Mouse (Mus musculus) neural tube, embryonic 10.5 days (tissue): ENCODE data around the gene Vps13a.
A peak's percentile ranks its signal among the peaks of the same experiment; 100 is the strongest.
"Not testable (repeated sequence)": the region's sequence is repeated elsewhere in the genome, so short reads cannot be mapped to it uniquely, and the experiment has no call there.

ENCODE experiments used
- DNase-seq: peaks from one replicate; pipeline ENCODE4 v3.0.0-alpha.2; 2017; ENCODE audit warnings: low spot score; ENCODE audit errors: extremely low spot score

Gene Vps13a

DNA sequence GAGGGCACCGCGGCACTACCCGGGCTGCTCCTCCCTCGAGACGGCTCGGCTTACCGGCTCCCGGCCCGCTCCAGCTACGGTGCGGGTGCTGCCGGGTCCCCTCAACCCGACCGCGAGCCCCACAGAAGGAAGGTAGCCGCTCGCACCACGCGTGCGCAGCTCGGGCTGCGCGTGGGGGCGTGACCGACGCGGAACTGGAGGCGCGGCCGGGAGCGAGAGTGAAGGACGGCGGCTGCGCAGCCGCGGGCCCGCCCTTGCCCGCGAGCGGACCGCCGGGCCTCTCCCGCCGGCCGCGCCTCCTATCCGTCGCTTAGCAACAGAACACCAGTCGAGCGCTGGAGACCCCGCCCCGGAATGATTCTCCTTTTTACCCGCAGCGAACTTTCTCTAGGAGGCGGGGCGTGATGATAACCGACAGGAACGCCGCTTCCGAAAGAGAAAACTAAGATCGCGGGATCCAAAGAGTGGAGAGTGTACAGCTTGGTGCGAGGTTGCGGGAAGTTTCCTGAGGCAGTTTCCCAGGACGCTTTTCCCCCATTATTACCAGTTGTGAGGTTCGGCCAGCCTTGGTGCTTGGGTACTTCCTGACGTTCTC is at the start of gene Vps13a:
Gene Vps13a, minus strand, starts transcription at position 144 of the 595 bp plus-strand sequence.
- DNase-seq = peak; percentile 90

DNA sequence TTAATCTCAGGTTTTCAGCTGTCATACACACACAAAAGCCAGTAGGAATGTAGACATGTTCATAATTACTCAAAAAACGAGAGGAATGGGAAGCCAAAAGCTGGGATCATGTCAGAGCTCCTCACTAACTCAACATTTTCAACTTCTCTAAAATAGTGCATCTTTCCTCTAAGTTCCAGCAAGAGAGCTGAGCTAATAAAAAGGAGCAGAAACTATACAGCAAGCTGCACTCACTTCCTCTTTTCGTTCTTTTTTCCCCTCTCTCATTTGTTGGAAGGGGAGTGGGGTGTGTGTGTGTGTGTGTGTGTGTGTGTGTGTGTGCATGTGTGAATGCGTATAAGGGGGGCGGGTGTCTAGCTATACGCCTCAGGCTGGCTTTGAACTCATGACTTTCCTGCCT is 46.9 kb upstream of the Vps13a start:
- DNase-seq = no peak

DNA sequence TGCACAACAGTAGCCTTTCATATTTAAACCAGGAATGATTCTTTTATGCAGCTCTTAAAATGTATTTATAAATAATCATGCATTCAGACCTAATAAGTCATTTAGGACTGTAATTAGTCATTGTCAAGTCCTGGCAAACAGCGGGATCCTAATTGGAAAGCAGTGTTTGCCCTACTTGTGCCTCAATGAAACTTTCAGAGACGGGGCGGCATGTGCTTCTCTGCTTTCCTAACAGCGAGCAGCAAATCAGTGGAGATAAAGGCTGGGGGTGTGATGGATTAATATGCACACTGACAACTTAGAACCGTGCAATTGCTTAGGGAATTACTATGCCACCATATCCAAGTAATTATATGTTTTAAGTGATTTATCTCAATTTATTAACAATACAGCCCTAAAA is 44.5 kb upstream of the Vps13a start:
- DNase-seq = no peak

DNA sequence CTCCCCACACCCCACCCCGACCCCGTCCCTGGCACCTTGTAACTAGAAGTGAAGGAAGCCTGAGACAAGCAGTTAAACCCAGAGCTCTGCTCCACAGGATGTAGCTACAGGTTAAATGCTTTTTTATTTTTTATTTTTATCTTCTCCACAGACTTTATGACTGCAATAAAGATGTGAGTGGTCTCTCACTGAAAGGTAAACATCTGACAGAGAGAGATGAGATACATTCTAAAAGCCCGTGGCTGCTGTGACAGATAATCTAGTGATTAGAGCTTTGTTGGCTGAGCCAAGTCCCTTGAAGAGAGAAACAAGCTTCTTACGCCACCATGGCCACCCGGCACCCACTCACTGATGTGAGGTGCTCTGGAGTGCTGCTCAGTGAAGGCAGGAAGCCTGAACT is 34.1 kb upstream of the Vps13a start:
- no peak for DNase-seq

DNA sequence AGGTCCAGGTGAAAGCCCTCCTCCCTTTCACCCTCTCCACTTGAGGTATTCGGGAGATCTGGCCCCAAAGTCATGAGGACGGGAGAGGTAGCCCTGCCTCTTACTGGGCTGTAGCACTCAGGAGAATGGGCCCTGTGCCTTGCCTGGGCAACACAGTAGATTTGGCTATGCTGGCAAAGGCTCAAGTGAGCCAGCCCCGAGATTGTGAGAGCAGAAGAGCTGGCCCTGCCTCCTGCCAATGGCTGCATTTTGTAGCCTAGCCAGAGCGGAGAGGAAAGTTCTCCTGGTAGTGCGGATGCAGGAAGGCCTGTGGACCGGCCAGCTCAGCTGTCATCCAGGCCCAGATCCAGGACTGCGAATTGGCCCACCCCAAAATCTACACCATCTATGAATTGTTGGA is 32.6 kb upstream of the Vps13a start:
- no peak for DNase-seq

DNA sequence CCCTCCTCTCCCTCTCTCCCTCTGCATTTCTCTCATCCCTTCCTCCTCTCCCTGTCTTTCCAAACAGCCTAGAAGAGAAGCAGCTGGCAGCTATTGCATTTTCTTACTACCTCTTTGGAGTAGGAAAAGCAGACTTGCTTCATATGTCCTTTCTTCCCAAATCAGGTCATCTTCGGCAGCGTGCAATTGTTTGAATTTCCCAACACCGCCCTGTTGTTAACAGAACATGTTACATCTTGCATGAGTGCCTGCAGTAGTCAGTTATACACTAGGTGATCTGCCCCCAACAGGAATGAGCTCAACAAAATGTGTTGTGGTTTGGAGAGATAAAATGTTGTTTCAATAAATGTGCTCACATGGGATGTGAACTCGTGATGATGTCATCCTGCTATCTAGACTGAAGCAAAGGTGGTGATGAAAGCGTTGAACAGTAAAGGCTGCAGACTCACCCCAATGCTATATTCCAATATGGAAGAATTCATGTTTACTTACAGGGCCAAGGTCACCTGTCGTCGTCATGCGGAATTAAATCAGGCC is 31.4 kb upstream of the Vps13a start:
- DNase-seq = no peak

DNA sequence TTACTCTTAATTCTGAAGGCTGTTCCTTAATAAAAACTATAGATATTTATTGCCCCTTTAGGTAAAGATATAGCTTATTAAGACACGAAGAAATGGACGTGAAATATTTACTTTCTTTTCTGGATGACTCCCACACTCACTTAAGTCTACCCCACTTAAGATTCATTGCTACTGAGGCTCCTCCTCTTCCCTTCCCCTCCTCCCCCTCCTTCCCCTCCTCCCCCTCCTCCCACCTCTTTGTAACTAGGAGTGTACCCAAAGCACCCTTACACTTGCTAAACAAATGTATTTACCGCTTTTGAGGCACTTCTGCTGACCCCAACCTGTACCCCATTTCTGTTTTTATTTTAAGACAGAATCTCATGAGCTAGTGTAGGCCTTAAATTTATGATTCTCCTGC is 24.4 kb upstream of the Vps13a start:
- no peak for DNase-seq

DNA sequence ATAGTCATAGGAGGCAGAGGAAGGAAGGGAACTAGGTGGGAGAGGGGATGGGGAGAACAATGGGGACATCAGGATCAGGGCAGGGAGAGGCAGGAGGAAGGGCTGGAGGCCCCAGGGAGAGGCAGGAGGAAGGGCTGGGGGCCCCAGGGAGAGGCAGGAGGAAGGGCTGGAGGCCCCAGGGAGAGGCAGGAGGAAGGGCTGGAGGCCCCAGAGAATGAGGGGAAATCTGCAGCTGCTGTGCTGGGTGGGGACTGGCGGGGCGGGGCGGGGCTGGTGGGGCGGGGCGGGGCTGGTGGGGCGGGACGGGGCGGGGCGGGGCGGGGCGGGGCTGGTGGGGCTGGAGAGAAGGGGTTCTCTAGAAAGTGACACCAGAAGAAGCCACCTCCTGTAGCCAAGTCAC is 23.8 kb upstream of the Vps13a start:
- DNase-seq = no peak

DNA sequence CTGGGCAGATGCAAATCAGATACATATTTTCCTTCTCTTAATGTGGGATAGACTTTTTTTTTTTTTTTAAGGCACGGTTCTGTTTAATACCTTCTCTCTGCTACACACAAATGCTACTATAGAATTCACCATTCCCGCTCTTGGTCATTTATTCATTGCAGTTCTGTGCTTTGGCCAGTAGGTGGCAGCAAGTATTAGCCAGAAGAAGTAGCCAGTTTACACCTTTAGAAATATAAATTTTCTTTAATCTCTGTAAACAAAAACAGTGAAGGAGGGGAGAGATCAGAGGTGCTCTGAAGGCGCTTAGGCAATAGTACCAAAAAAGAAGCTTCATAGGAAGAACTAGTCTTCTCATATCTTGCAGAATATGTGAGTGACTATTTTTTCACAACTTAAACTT is 22.0 kb upstream of the Vps13a start:
- no peak for DNase-seq

DNA sequence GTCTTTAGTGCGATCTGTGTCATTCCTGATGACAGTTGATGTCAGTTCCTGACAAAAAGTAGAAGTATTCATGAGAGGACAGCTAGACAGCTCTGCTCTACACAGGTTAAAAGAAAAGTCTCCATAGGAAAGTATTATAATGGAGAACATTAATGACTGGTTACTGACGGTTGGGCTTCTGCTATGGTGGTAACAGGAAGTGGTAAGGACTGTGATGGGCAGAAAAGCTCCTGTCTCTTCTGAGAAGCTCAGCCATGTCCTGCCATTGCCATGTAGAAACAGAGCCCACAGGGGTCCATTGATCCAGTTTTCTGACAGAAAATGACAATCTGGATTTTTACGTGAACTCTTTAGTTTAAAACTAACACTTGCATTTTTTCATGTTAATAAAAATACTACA is 21.4 kb upstream of the Vps13a start:
- no peak for DNase-seq

DNA sequence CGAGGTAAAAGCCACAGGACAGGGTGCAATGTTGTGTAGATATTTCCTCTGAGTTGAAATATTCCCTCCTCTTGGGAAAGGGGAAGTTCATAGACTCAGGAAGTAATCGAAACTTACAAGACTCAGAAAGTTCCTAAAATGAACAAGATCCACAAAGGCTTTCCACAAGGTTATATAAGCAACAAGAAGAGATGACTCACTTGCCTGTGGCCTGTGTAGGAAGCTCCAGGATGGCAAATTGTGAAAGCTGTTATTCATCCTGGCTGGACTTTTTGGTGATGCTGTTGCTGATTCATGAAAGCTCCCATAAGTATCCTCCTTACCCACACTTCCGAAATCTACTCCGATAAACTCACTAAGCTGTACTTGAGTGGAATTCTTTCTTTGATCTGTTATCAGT is 17.2 kb upstream of the Vps13a start:
- DNase-seq = no peak

DNA sequence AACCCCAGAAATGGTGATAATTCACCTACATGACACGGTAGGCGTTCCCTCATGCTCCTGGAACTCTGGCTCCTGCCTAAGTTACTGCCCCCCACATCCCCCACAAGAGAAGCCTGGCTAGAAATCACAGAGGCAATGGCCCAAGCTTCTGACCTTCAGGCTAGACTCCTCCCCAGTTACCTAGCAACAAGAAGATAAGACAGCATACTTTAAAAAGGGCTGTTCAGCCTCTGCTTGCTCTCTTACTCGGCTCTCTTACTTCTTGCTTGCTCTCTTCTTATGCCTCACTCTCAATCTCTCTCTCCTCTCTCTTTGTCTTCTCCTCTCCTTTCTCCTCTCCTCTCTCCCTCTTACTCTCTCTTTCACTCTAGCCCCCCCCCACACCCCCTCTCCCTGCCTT is 13.8 kb upstream of the Vps13a start:
- not testable (repeated sequence) for DNase-seq

DNA sequence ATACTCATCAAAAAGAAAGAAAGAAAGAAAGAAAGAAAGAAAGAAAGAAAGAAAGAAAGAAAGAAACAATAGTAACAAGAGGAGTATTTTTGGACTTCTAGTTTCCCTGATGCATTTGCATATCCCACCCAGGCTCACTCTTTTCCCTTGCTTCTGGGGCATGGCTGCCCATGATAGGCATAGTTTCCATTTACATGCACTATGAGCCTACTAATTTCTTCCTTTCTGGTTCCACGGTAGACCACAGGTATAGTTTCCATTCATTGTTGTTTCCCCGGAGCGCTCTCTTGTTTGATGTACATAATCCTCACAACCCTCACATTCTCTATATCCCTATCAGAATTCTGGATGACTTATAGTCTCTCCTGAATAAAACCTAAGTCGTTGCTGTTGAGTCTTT is 9.2 kb upstream of the Vps13a start:
- DNase-seq = no peak

DNA sequence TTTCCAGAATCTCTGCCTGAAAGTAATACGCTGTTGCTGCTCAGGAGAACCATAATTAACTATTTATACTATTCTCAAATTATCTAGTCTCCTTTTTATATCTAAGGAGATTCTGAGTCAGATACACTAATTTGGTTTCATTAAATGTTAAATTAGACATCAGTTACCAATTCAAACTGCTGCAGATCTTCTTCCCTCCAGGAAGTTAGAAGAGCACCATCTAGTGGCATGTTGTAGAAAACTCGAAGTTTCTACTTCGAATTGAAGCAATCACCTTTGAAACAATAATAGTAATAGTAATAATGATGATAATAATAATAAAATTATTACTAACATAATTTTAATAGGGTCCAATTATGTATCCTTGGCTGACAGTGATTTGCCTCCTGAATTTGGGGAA is 4.1 kb upstream of the Vps13a start:
- DNase-seq = no peak

DNA sequence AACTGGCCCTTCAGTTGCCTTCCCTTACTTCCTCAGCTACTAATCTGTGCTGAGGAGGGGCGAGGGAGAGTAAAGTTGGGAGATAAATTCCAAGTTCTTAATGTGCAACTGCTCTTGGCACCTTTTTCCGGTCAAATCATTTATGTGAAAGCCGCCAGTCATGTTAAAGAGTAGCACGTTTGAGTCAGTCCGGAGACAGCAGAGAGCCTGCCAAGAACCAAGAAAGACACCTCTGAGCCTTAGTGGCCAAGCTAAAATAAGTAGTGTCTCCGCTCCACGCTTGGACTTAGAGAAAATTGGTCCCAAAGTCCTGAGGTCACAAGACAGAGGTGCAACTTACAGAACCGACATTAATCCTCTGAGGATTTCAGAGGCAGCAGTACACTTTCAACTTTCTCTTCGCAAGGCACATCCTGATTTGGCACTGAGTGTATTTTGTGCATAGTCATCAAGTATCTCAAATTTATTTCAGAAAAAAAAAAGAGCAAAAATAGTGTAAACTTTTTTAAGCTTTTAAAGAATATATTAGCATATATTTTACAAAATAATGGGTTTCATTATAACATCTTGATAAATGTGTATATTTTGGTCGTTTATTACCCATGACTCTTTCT is 780 bp upstream of the Vps13a start:
- DNase-seq = no peak

DNA sequence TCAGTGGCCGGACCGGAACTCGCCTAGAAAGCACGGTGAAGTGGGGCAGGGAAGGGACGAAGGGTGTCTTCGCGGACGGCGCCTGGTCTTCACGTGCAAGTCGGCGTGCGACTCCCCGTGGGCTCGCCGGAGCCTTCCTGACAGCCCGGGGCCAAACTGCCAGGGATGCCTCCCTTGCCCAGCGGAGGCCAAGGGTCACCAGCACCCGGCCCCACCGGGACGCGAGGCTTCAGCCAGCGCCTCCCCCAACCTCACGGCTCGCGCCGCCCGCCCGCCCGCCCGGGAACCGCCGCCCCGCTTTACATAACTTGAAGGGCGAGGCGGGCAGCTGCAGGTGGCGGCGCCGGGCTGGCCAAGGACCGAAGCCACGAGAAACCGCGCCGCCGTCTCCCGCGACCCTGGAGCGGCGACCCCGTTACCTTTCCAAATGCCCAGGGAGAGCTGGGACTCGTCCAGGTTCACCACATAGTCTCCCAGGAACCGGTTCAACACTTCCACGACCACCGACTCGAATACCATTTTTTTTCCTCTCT is 416 bp downstream of the Vps13a start:
- no peak for DNase-seq

DNA sequence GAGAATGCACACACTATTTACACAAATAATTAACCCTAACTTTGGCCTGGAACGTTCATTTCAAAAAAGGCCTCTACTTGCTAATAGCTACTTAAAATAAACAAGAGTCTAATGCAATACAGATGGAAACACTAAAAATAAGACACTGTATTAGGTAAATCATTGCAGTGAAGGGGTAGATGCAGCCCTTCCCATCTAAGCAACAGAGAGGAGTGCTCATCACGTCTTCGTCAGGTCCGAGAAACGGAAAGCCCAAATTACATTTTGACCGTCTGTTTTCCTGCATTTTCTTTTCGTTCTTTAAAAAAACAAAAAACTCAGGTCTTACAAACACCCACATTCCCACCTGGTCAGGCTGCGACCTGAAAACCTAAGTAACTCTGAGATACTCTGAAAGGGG is 947 bp downstream of the Vps13a start:
- DNase-seq = no peak

DNA sequence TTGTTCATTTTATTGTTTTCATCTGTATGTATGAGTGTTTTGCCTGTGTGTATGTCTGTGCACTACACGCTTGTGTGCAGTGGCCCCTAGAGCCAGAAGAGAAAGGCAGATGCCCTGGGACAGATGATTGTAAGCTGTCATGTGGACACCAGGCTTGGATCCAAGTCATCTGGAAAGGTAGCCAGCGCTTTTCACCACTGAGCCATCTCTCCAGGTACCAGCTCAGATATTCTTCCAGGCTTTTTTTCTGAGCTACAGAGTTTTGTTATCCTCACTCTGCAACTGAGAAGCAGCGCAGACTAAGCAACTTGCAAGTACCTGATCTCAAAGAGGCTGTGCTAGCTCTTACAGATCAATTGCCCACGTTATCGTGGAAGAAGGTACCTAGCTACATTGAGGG is 1.5 kb downstream of the Vps13a start:
- DNase-seq = no peak

DNA sequence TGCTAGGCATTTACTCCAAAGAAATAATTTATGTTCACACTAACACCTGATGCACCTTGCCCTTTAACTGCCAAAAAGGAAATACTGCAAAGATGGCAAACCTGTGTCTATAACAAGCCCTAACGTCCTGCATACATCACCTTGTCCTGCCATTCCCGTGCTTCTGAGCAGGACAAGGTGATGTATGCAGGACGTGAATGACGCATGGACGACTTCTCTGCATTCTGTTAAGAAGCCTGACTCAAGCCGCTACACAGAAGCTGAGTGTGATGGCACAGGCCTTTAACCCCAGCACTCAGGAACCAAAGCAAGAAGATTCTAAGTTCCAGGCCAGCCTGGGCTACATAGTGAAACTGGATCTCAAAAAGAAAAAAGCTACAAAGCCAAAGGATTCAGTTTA is 2.2 kb downstream of the Vps13a start:
- DNase-seq = no peak

DNA sequence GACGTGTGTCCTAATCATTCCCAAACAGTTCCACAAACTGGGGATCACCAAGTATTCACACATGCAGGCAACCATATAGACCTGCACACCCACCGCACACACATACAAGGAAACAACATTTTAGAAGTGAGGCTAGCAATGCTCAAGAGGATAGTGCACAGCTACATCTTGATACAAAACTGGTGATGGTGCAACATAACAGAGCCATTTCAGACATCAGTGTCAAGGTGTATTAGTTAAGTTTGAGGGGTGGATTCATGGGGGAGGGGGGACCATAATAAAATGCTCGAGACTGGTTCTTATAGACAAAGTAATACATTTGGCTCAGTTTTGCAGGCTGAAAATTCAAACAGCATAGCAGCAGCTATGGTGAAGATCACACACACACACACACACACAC is 2.8 kb downstream of the Vps13a start:
- DNase-seq = no peak

DNA sequence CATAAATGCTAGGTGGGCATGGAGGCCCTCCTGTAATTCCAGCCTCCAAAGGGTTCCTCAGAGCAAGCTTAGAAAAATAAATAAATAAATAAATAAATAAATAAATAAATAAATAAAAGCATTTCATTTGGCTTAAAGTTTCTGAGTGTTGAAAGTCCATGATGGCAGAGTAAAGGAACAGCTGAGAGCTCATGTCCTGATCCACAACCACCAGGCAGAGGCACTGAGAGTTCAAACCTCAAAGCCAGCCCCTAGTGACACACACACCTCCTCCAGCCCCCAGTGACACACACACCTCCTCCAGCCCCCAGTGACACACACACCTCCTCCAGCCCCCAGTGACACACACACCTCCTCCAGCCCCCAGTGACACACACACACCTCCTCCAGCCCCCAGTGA is 3.3 kb downstream of the Vps13a start:
- not testable (repeated sequence) for DNase-seq

DNA sequence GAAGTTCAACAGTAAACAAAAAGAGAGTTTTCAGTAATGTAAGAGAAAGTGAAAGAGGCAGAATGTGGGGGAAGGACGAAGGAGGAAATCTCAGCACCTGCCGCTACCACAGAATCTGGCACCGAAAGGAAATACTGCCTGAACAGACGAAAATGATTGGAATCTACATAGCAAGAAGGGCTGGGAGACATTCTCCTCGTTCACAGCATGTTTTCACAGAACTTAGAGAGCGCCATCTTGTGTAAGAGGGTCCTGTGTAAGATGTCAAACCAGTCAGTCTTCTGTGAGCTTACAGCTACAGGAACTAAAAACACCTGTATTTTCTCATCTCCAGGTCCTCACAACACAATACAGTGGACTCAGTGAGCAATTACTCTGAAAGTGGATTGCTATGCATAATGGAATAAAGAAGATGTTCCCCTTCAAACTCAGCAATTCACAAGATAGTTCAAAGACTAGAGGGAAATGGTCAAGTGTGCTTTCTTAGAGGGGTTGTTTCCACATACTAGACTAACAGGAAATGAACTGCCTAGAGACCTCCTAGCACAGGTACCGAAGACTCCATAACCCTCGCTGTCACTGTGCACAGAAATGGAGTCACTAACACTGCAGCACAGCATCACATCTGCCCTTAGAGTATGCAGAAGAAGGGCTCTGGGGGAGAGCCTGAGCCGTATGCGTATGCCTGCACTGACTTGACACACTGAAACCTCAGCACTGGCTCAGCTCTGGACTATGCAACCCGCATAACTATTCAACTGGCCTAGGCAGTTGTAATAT is 7.3 kb downstream of the Vps13a start:
- DNase-seq = no peak
